In the genomic region with DNA sequence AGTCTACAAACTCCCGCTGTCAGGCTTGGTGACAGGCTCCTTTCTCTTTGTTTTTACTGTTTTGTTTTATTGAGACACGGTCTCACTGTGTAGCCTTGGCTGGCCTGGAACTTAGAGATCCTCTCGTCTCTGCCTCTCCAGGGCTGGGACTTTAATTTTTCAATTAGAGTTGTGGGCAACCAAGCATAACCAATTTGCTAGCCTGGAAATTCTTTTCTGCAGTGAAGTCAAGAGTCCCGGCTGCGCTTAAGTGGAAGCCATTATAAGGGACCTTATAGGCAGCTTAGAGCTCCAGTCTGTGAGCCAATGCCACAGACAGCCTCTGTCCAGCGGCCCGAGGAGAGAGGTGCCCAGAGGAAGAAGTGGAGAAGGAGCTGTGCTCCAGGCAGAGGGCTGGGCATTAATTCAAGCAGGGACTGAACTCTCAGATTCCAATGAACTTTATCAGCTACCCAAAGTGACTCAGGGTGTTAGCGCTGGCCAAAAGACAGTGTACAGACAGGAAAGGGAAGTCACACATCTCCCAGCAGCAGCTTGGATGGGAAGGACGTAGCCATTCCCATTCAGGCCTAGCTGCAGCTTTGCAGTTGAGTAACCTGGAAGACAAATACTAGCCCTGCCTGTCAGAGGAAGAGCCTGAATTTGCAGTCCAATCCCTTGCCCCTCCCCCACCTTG, we compare ENCODE assay signal across 9 mouse cellular contexts. TPM values are rescaled to one million over a fixed set of nuclear protein-coding genes. Genes with fewer than 3 reads are reported as not detected.
A peak's percentile ranks its signal among the peaks of the same experiment; 100 is the strongest.
DNase-seq lines count a peak whose midpoint lies in the region; ATAC-seq and TF ChIP-seq lines count a peak whose summit lies in the region.
"Had no signal": no experiment of that assay in that cellular context is flagged by ENCODE, and none has a peak within 500 bp of the region (broad histone marks: within the 10 kb centered on the region; RNA-seq: fewer than 3 reads in every experiment).

No protein-coding gene starts in this region.

- H3K9ac ChIP-seq in midbrain, embryonic 14.5 days (replicated peaks; ENCODE audit: low read length), result no peak overlapping the region
- no peak overlapping the region for H3K9ac ChIP-seq in midbrain, postnatal 0 days (replicated peaks; ENCODE audit: low read length, poor library complexity, severe bottlenecking)
- no peak overlapping the region for H3K9ac ChIP-seq in kidney, postnatal 0 days (ENCODE audit: low read depth, low read length)

- H3K27me3 ChIP-seq in midbrain, embryonic 14.5 days (ENCODE audit: control insufficient read depth, insufficient read depth, low read length), result 0 out of 2 replicates have a peak, but pooled peaks cover 5% of the 10 kb centered on the region
- no peaks in the 10 kb centered on the region for H3K27me3 ChIP-seq in midbrain, postnatal 0 days (ENCODE audit: insufficient read depth, low read length)
- H3K27me3 ChIP-seq in kidney, postnatal 0 days (ENCODE audit: insufficient read depth, low read length), result no peaks in the 10 kb centered on the region

- no peak for TF ChIP-seq CTCF in midbrain, postnatal 0 days (IDR thresholded peaks at IDR 0.05)
- TF ChIP-seq CTCF in kidney, postnatal 0 days (IDR thresholded peaks at IDR 0.05; ENCODE audit: low read depth), result no peak

- WGBS in midbrain, embryonic 14.5 days, result 32% methylated on average over 9 of the region's 9 CpGs
- 44% methylated on average over 9 of the region's 9 CpGs for WGBS in midbrain, postnatal 0 days
- WGBS in kidney, postnatal 0 days, result 29% methylated on average over 9 of the region's 9 CpGs

- ATAC-seq in midbrain, embryonic 14.5 days (ENCODE audit: low FRiP score, low TSS enrichment), result no peak
- ATAC-seq in midbrain, postnatal 0 days (ENCODE audit: low FRiP score), result no peak
- peak; percentile 35; the same call in 1 of the 2 replicates for ATAC-seq in granulocyte monocyte progenitor cell, adult 5-6 weeks (replicated peaks; ENCODE audit: poor library complexity, severe bottlenecking)
- ATAC-seq in kidney, postnatal 0 days (replicated peaks; ENCODE audit: low FRiP score, low read depth), result no peak

- no peaks in the 10 kb centered on the region for H3K4me1 ChIP-seq in midbrain, embryonic 14.5 days (ENCODE audit: control insufficient read depth, insufficient read depth, low read length)
- no peaks in the 10 kb centered on the region for H3K4me1 ChIP-seq in midbrain, postnatal 0 days (ENCODE audit: insufficient read depth, low read length)
- peaks cover 9% of the 10 kb centered on the region; the same call in 1 of the 2 replicates for H3K4me1 ChIP-seq in kidney, postnatal 0 days (replicated peaks; ENCODE audit: insufficient read depth, low read length)

- no peaks in the 10 kb centered on the region for H3K9me3 ChIP-seq in midbrain, embryonic 14.5 days (ENCODE audit: control insufficient read depth, low read length)
- no peaks in the 10 kb centered on the region for H3K9me3 ChIP-seq in midbrain, postnatal 0 days (ENCODE audit: low read length)
- H3K9me3 ChIP-seq in kidney, postnatal 0 days (replicated peaks; ENCODE audit: low read length), result no peaks in the 10 kb centered on the region

- no peak overlapping the region for H3K4me3 ChIP-seq in midbrain, embryonic 14.5 days (replicated peaks; ENCODE audit: low read depth, low read length)
- H3K4me3 ChIP-seq in midbrain, postnatal 0 days (ENCODE audit: low read depth, low read length), result no peak overlapping the region
- H3K4me3 ChIP-seq in kidney, postnatal 0 days (replicated peaks; ENCODE audit: low read depth, low read length), result no peak overlapping the region

- H3K4me2 ChIP-seq in midbrain, embryonic 14.5 days (ENCODE audit: low read length), result no peak overlapping the region
- no peak overlapping the region for H3K4me2 ChIP-seq in midbrain, postnatal 0 days (ENCODE audit: low read depth, low read length, poor library complexity, severe bottlenecking)
- no peak overlapping the region for H3K4me2 ChIP-seq in kidney, postnatal 0 days (ENCODE audit: low read length)

- no peaks in the 10 kb centered on the region for H3K36me3 ChIP-seq in midbrain, embryonic 14.5 days (ENCODE audit: control insufficient read depth, insufficient read depth, low read length)
- no peaks in the 10 kb centered on the region for H3K36me3 ChIP-seq in midbrain, postnatal 0 days (ENCODE audit: insufficient read depth, low read length)
- no peaks in the 10 kb centered on the region for H3K36me3 ChIP-seq in kidney, postnatal 0 days (ENCODE audit: insufficient read depth, low read length)

- peak; percentile 22 for DNase-seq in midbrain, embryonic 14.5 days
- no peak for DNase-seq in midbrain, postnatal 0 days (ENCODE audit: low spot score)
- DNase-seq in kidney, postnatal 0 days (ENCODE audit: low spot score), result peak; percentile 59
- DNase-seq in ovary, postnatal 10 days (ENCODE audit: low spot score), result no peak
- no peak for DNase-seq in yolk sac, embryonic 10.5 days (ENCODE audit: low spot score)
- DNase-seq in left cerebral cortex, postnatal 10 days (ENCODE audit: extremely low spot score in 1 of 2, low spot score in 2 of 2), result no peak
- DNase-seq in spleen, postnatal 14 days (ENCODE audit: low spot score in 2 of 2), result no peak

- no peak overlapping the region for H3K27ac ChIP-seq in midbrain, embryonic 14.5 days (replicated peaks; ENCODE audit: low read depth, low read length)
- H3K27ac ChIP-seq in midbrain, postnatal 0 days (ENCODE audit: low read depth, low read length), result no peak overlapping the region
- peak overlapping the region; percentile 50; the same call in 1 of the 2 replicates for H3K27ac ChIP-seq in kidney, postnatal 0 days

- intact Hi-C loops in left cerebral cortex, postnatal 10 days (cut with DNase I), result no loop called here

RNA-seq across cellular contexts. Expression of a gene that starts 16.3 kb away (rescaled TPM):
- 1.8 and 2.7 TPM in 2 replicates for polyA plus RNA-seq in midbrain, embryonic 14.5 days (2014; fragmentation: Nextera tagmentation; extraction: Ambion mirVana)
- 2.0 and 4.3 TPM in 2 replicates for total RNA-seq in midbrain, postnatal 0 days (2014; rRNA removed)
- polyA plus RNA-seq in midbrain, postnatal 0 days (2015; fragmentation: Nextera tagmentation; extraction: Ambion mirVana), result 2.7 and 3.3 TPM in 2 replicates
- not detected in 2 replicates for total RNA-seq in granulocyte monocyte progenitor cell, adult 5-6 weeks (2014; fragmentation: Nextera tagmentation)
- total RNA-seq in granulocyte monocyte progenitor cell, adult 5-6 weeks (2017), result 0.17 TPM in 1 of 2 replicates, not detected in the other
- 4.8 and 5.0 TPM in 2 replicates for polyA plus RNA-seq in kidney, postnatal 0 days (2015; fragmentation: Nextera tagmentation; extraction: Ambion mirVana)
- total RNA-seq in left cerebral cortex, postnatal 10 days (2021), result 1 to 10 TPM; 3.5 to 4.0 TPM

RNA-seq across cellular contexts. Expression of a gene that starts 21.9 kb away (rescaled TPM):
- 0.16 TPM in 1 of 2 replicates, not detected in the other for polyA plus RNA-seq in midbrain, embryonic 14.5 days (2014; fragmentation: Nextera tagmentation; extraction: Ambion mirVana)
- total RNA-seq in midbrain, postnatal 0 days (2014; rRNA removed), result 0.44 and 0.85 TPM in 2 replicates
- 0.16 and 0.28 TPM in 2 replicates for polyA plus RNA-seq in midbrain, postnatal 0 days (2015; fragmentation: Nextera tagmentation; extraction: Ambion mirVana)
- 8.7 and 15.1 TPM in 2 replicates for total RNA-seq in granulocyte monocyte progenitor cell, adult 5-6 weeks (2014; fragmentation: Nextera tagmentation)
- total RNA-seq in granulocyte monocyte progenitor cell, adult 5-6 weeks (2017), result 6.2 and 7.8 TPM in 2 replicates
- polyA plus RNA-seq in kidney, postnatal 0 days (2015; fragmentation: Nextera tagmentation; extraction: Ambion mirVana), result 4.0 and 4.2 TPM in 2 replicates
- total RNA-seq in left cerebral cortex, postnatal 10 days (2021), result under 1 TPM; 0.58 to 0.67 TPM

RNA-seq across cellular contexts. Expression of a gene that starts 58.9 kb away (rescaled TPM):
- polyA plus RNA-seq in midbrain, embryonic 14.5 days (2014; fragmentation: Nextera tagmentation; extraction: Ambion mirVana), result 12.1 and 13.2 TPM in 2 replicates
- total RNA-seq in midbrain, postnatal 0 days (2014; rRNA removed), result 77.6 and 89.1 TPM in 2 replicates
- polyA plus RNA-seq in midbrain, postnatal 0 days (2015; fragmentation: Nextera tagmentation; extraction: Ambion mirVana), result 16.3 and 16.7 TPM in 2 replicates
- 0.30 TPM in 1 of 2 replicates, not detected in the other for total RNA-seq in granulocyte monocyte progenitor cell, adult 5-6 weeks (2014; fragmentation: Nextera tagmentation)
- not detected in 2 replicates for total RNA-seq in granulocyte monocyte progenitor cell, adult 5-6 weeks (2017)
- polyA plus RNA-seq in kidney, postnatal 0 days (2015; fragmentation: Nextera tagmentation; extraction: Ambion mirVana), result 7.8 and 8.1 TPM in 2 replicates
- 10 to 100 TPM; 58.2 to 59.6 TPM for total RNA-seq in left cerebral cortex, postnatal 10 days (2021)
- total RNA-seq: neutrophil, adult 5-6 weeks had no signal

Comparison
In these comparisons a context has a peak if more than half of its experiments do, and no peak if none do; other contexts are left out.
1. DNase-seq: peak in midbrain, embryonic 14.5 days (single experiment) and kidney, postnatal 0 days (single experiment); none in midbrain, postnatal 0 days (single experiment), ovary, postnatal 10 days (single experiment), yolk sac, embryonic 10.5 days (single experiment), left cerebral cortex, postnatal 10 days (0 of 2) and spleen, postnatal 14 days (0 of 2).
2. RNA of a gene that starts 58.9 kb away (total RNA-seq): 77.6 to 89.1 TPM in midbrain, postnatal 0 days and 58.2 to 59.6 TPM in left cerebral cortex, postnatal 10 days; 0.30 TPM in granulocyte monocyte progenitor cell, adult 5-6 weeks; every median in the first group is over 10 times any median in the second.